Mouse (Mus musculus) limb, embryonic 15.5 days (tissue): ENCODE results near the gene Bcas3. TPM values are rescaled to one million over a fixed set of nuclear protein-coding genes. Genes with fewer than 3 reads are reported as not detected.

Source experiments
- ATAC-seq: fragments of 200-750 bp; cut with Nextera tagmentation; 2 replicates; pipeline ENCODE4 v1.8.0; 2017; ENCODE audit warnings: low read depth, moderate TSS enrichment; ENCODE audit not compliant: insufficient number of reproducible peaks, low FRiP score, low TSS enrichment
- H3K27ac ChIP-seq: fragments of 300-500 bp; sonication (generic); 2 replicates; pipeline ENCODE4 v1.5.1; 2015; ENCODE audit warnings: moderate library complexity, mild to moderate bottlenecking, inconsistent platforms
- H3K27me3 ChIP-seq: fragments of 300-500 bp; sonication (generic); 2 replicates; pipeline ENCODE4 v1.6.1; 2015; ENCODE audit warnings: inconsistent platforms
- H3K36me3 ChIP-seq: fragments of 300-500 bp; sonication (generic); 2 replicates; pipeline ENCODE4 v1.6.1; 2015; ENCODE audit warnings: inconsistent platforms
- H3K4me1 ChIP-seq: fragments of 300-500 bp; sonication (generic); 2 replicates; pipeline ENCODE4 v1.6.1; 2015; ENCODE audit warnings: inconsistent platforms
- H3K4me2 ChIP-seq: fragments of 300-500 bp; sonication (generic); 2 replicates; pipeline ENCODE4 v1.6.1; 2015; ENCODE audit warnings: mild to moderate bottlenecking, inconsistent platforms
- H3K4me3 ChIP-seq: fragments of 300-500 bp; sonication (generic); 2 replicates; pipeline ENCODE4 v1.5.1; 2015; ENCODE audit warnings: mild to moderate bottlenecking, inconsistent platforms
- H3K9ac ChIP-seq: fragments of 300-500 bp; sonication (generic); 2 replicates; pipeline ENCODE4 v1.6.1; 2015; ENCODE audit warnings: inconsistent platforms
- H3K9me3 ChIP-seq: fragments of 300-500 bp; sonication (generic); 2 replicates; pipeline ENCODE4 v1.6.1; 2016; ENCODE audit warnings: inconsistent platforms
- WGBS: fragments of 180-500 bp; shearing (Covaris S2); methylation state at CpG from one replicate; pipeline ENCODE4 v1.1.7; 2015; 5-methylcytosine and 5-hydroxymethylcytosine counted together
- polyA plus RNA-seq: library from polyadenylated mRNA; unstranded; fragments of >200 nt; fragmentation: Nextera tagmentation; extraction: Ambion mirVana; gene quantifications from 2 replicates; pipeline ENCODE4 v1.2.1, GENCODE M21; 2015

The Bcas3 gene
- polyA plus RNA-seq, 1 experiment from 2014 or later: 23.6 TPM

GRCm38 (mm10) chr11:85632568-85632981 lies 279.6 kb downstream of the Bcas3 start:
- no peaks in the 10 kb centered on the region for H3K27me3 ChIP-seq
- H3K4me2 ChIP-seq: no peak overlapping the region
- no peaks in the 10 kb centered on the region for H3K36me3 ChIP-seq
- no peak for ATAC-seq
- H3K9me3 ChIP-seq: no peaks in the 10 kb centered on the region
- 18% methylated on average over 2 of the region's 2 CpGs for WGBS
- no peak overlapping the region for H3K27ac ChIP-seq
- no peak overlapping the region for H3K9ac ChIP-seq
- H3K4me3 ChIP-seq: no peak overlapping the region
- peaks cover 14% of the 10 kb centered on the region for H3K4me1 ChIP-seq

GRCm38 (mm10) chr11:85638696-85639495 lies 285.9 kb downstream of the Bcas3 start:
- WGBS: 32% methylated on average over 12 of the region's 12 CpGs
- H3K4me3 ChIP-seq: no peak overlapping the region
- H3K4me1 ChIP-seq: peaks cover 17% of the 10 kb centered on the region
- H3K27ac ChIP-seq: no peak overlapping the region
- no peaks in the 10 kb centered on the region for H3K27me3 ChIP-seq
- no peaks in the 10 kb centered on the region for H3K36me3 ChIP-seq
- no peak overlapping the region for H3K9ac ChIP-seq
- no peaks in the 10 kb centered on the region for H3K9me3 ChIP-seq
- ATAC-seq: no peak
- no peak overlapping the region for H3K4me2 ChIP-seq

- Histone ChIP-seq H3K9ac (no peak overlapping the region), H3K4me3 (no peak overlapping the region), H3K27ac (no peak overlapping the region), H3K27me3 (0 out of 2 replicates have a peak, but pooled peaks cover 3% of the 10 kb centered on the region), H3K36me3 (no peaks in the 10 kb centered on the region), H3K4me2 (0 out of 2 replicates have a peak overlapping the region, but pooled peaks have one; percentile 10), H3K9me3 (no peaks in the 10 kb centered on the region), H3K4me1 (peaks cover 25% of the 10 kb centered on the region)
- 21% methylated on average over 5 of the region's 5 CpGs for WGBS
- no peak for ATAC-seq
Measured at GRCm38 (mm10) chr11:85640659-85641058, 287.7 kb downstream of the Bcas3 start.

- no peak overlapping the region for H3K9ac ChIP-seq
- no peaks in the 10 kb centered on the region for H3K36me3 ChIP-seq
- ATAC-seq: no peak
- H3K27ac ChIP-seq: no peak overlapping the region
- peaks cover 25% of the 10 kb centered on the region for H3K4me1 ChIP-seq
- H3K27me3 ChIP-seq: 0 out of 2 replicates have a peak, but pooled peaks cover 3% of the 10 kb centered on the region
- H3K4me3 ChIP-seq: no peak overlapping the region
- WGBS: 79% methylated on average over 4 of the region's 4 CpGs
- H3K4me2 ChIP-seq: no peak overlapping the region
- no peaks in the 10 kb centered on the region for H3K9me3 ChIP-seq
Measured at GRCm38 (mm10) chr11:85641486-85641885, 288.5 kb downstream of the Bcas3 start.

- H3K4me3 ChIP-seq: no peak overlapping the region
- no peaks in the 10 kb centered on the region for H3K36me3 ChIP-seq
- H3K4me1 ChIP-seq: peaks cover 25% of the 10 kb centered on the region
- 65% methylated on average over 6 of the region's 6 CpGs for WGBS
- no peak overlapping the region for H3K27ac ChIP-seq
- H3K9me3 ChIP-seq: no peaks in the 10 kb centered on the region
- no peak overlapping the region for H3K4me2 ChIP-seq
- H3K27me3 ChIP-seq: 0 out of 2 replicates have a peak, but pooled peaks cover 3% of the 10 kb centered on the region
- no peak for ATAC-seq
- H3K9ac ChIP-seq: no peak overlapping the region
Measured at GRCm38 (mm10) chr11:85642591-85642990, 289.6 kb downstream of the Bcas3 start.

GRCm38 (mm10) chr11:85643025-85643424 lies 290.1 kb downstream of the Bcas3 start:
- ATAC-seq: no peak
- H3K36me3 ChIP-seq: no peaks in the 10 kb centered on the region
- H3K27me3 ChIP-seq: 0 out of 2 replicates have a peak, but pooled peaks cover 3% of the 10 kb centered on the region
- no peaks in the 10 kb centered on the region for H3K9me3 ChIP-seq
- no peak overlapping the region for H3K4me2 ChIP-seq
- no peak overlapping the region for H3K27ac ChIP-seq
- no peak overlapping the region for H3K9ac ChIP-seq
- no peak overlapping the region for H3K4me3 ChIP-seq
- WGBS: 83% methylated on average over 4 of the region's 4 CpGs
- H3K4me1 ChIP-seq: peaks cover 25% of the 10 kb centered on the region

GRCm38 (mm10) chr11:85643479-85644000 lies 290.6 kb downstream of the Bcas3 start:
- H3K4me3 ChIP-seq: no peak overlapping the region
- H3K9ac ChIP-seq: no peak overlapping the region

GRCm38 (mm10) chr11:85644027-85644747 lies 291.2 kb downstream of the Bcas3 start:
- peak overlapping the region; percentile 54; the same call in 1 of the 2 replicates for H3K27ac ChIP-seq
- 0 out of 2 replicates have a peak, but pooled peaks cover 3% of the 10 kb centered on the region for H3K27me3 ChIP-seq
- H3K9ac ChIP-seq: no peak overlapping the region
- 33% methylated on average over 12 of the region's 12 CpGs for WGBS
- H3K9me3 ChIP-seq: no peaks in the 10 kb centered on the region
- no peak overlapping the region for H3K4me3 ChIP-seq
- no peaks in the 10 kb centered on the region for H3K36me3 ChIP-seq
- 0 out of 2 replicates have a peak overlapping the region, but pooled peaks have one; percentile 2 for H3K4me2 ChIP-seq
- ATAC-seq: no peak
- H3K4me1 ChIP-seq: peaks cover 20% of the 10 kb centered on the region

More at GRCm38 (mm10) chr11:85643479-85644000, 290.6 kb downstream of the Bcas3 start:
- peak overlapping the region; percentile 54; the same call in 1 of the 2 replicates for H3K27ac ChIP-seq
- H3K4me2 ChIP-seq: 0 out of 2 replicates have a peak overlapping the region, but pooled peaks have one; percentile 2
- peaks cover 24% of the 10 kb centered on the region for H3K4me1 ChIP-seq
- H3K27me3 ChIP-seq: 0 out of 2 replicates have a peak, but pooled peaks cover 3% of the 10 kb centered on the region
- 32% methylated on average over 10 of the region's 10 CpGs for whole genome bisulfite sequencing
- no peaks in the 10 kb centered on the region for H3K9me3 ChIP-seq
- no peaks in the 10 kb centered on the region for H3K36me3 ChIP-seq
- ATAC-seq: no peak

GRCm38 (mm10) chr11:85644748-85645060 lies 291.7 kb downstream of the Bcas3 start:
- Histone ChIP-seq H3K27ac (no peak overlapping the region), H3K9me3 (no peaks in the 10 kb centered on the region), H3K4me2 (no peak overlapping the region), H3K27me3 (0 out of 2 replicates have a peak, but pooled peaks cover 3% of the 10 kb centered on the region), H3K9ac (no peak overlapping the region), H3K4me1 (peaks cover 20% of the 10 kb centered on the region), H3K4me3 (no peak overlapping the region), H3K36me3 (no peaks in the 10 kb centered on the region)
- no peak for ATAC-seq
- 69% methylated on average over 6 of the region's 6 CpGs for WGBS

GRCm38 (mm10) chr11:85645152-85645835 lies 292.3 kb downstream of the Bcas3 start:
- Histone ChIP-seq H3K4me3 (no peak overlapping the region), H3K9ac (no peak overlapping the region), H3K36me3 (no peaks in the 10 kb centered on the region), H3K27me3 (0 out of 2 replicates have a peak, but pooled peaks cover 3% of the 10 kb centered on the region), H3K9me3 (no peaks in the 10 kb centered on the region), H3K4me1 (peaks cover 19% of the 10 kb centered on the region), H3K27ac (no peak overlapping the region), H3K4me2 (no peak overlapping the region)
- ATAC-seq: no peak
- 76% methylated on average over 7 of the region's 7 CpGs for WGBS

GRCm38 (mm10) chr11:85648893-85649292 lies 295.9 kb downstream of the Bcas3 start:
- H3K27me3 ChIP-seq: 0 out of 2 replicates have a peak, but pooled peaks cover 3% of the 10 kb centered on the region
- no peaks in the 10 kb centered on the region for H3K36me3 ChIP-seq
- no peak for ATAC-seq
- no peak overlapping the region for H3K4me2 ChIP-seq
- no peak overlapping the region for H3K27ac ChIP-seq
- H3K4me1 ChIP-seq: peaks cover 8% of the 10 kb centered on the region
- WGBS: 62% methylated on average over 3 of the region's 3 CpGs
- no peaks in the 10 kb centered on the region for H3K9me3 ChIP-seq
- H3K4me3 ChIP-seq: no peak overlapping the region
- H3K9ac ChIP-seq: no peak overlapping the region
